Mouse (Mus musculus) lung, adult 2 months (tissue): ENCODE measurements around the gene Fam229a.

ENCODE experiments used
- CTCF ChIP-seq: fragments of 200-500 bp; IDR thresholded peaks from 2 replicates; pipeline ENCODE4 v1.5.1; 2011; ENCODE audit warnings: mild to moderate bottlenecking, low read length, control low read depth; ENCODE audit not compliant: insufficient read depth
- POLR2A ChIP-seq: fragments of 200-500 bp; IDR thresholded peaks from 2 replicates; pipeline ENCODE4 v1.6.1; 2011; ENCODE audit warnings: low read depth, mild to moderate bottlenecking, control low read depth, low read length, borderline replicate concordance; ENCODE audit errors: extremely low read depth

DNA sequence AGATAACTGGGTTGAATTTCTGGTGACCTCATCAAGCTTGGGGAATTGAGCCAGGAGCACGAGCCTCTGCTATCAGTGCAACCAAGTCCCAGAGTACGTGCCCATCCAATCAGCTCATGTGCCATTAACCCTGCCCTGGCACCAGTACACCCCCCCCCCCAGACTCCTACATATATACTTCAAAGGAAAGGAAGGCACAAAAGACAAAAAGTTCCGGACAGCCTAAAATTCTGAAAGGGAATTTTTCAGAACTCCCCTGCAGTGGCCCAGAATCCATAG, 17.2 kb downstream of the Fam229a start:
- TF ChIP-seq CTCF (no peak), POLR2A (no peak)
